Mouse (Mus musculus) forebrain, embryonic 14.5 days (tissue): Measurements from ENCODE around the gene Cep170b. TPM values are rescaled to one million over a fixed set of nuclear protein-coding genes. Genes with fewer than 3 reads are reported as not detected.
A peak's percentile ranks its signal among the peaks of the same experiment; 100 is the strongest.

Source experiments
- microRNA-seq: library from miRNA; unstranded; fragments of <30 nt; microRNA quantifications from one replicate; pipeline ENCODE4, GENCODE M21; 2016
- polyA plus RNA-seq: library from polyadenylated mRNA; unstranded; fragments of >200 nt; fragmentation: Nextera tagmentation; extraction: Ambion mirVana; gene quantifications from 2 replicates; pipeline ENCODE4 v1.2.1, GENCODE M21; 2014

Cep170b gene
- polyA plus RNA-seq, 1 experiment from 2014 or later: 10.3 TPM

Small RNAs within 50 kb of the gene (microRNA-seq; reads per million reads assigned to microRNA genes)
- 1.5 reads per million, percentile 5 among the genes with 10 or more reads in this experiment for gene Mir6940

Other genes starting within 250 kb of the Cep170b start
- gene A530016L24Rik, start 231.0 kb upstream of the Cep170b start, polyA plus RNA-seq: 0.09 and 0.12 TPM in 2 replicates
- gene Tmem179, start 203.7 kb upstream of the Cep170b start, polyA plus RNA-seq: 40.0 and 49.0 TPM in 2 replicates
- 2.6 and 2.9 TPM in 2 replicates for gene Inf2, start 131.7 kb upstream of the Cep170b start, polyA plus RNA-seq
- 2.0 and 2.1 TPM in 2 replicates for gene Adssl1, start 100.4 kb upstream of the Cep170b start, polyA plus RNA-seq
- 94.1 and 155 TPM in 2 replicates for gene Siva1, start 75.8 kb upstream of the Cep170b start, polyA plus RNA-seq
- gene Akt1, start 45.6 kb upstream of the Cep170b start, polyA plus RNA-seq: 61.7 and 65.4 TPM in 2 replicates
- gene Zbtb42, start 41.6 kb upstream of the Cep170b start, polyA plus RNA-seq: 1.0 and 1.8 TPM in 2 replicates
- gene Pld4, start 40.2 kb downstream of the Cep170b start, polyA plus RNA-seq: 5.9 and 7.0 TPM in 2 replicates
- 0.29 and 0.51 TPM in 2 replicates for gene Ahnak2, start 82.2 kb downstream of the Cep170b start, polyA plus RNA-seq
- gene Clba1, start 88.5 kb downstream of the Cep170b start, polyA plus RNA-seq: 17.0 and 19.4 TPM in 2 replicates
- gene Cdca4, start 109.0 kb downstream of the Cep170b start, polyA plus RNA-seq: 101 and 112 TPM in 2 replicates
- gene Gpr132, start 147.8 kb downstream of the Cep170b start, polyA plus RNA-seq: not detected in 2 replicates
- 5.3 and 7.5 TPM in 2 replicates for gene Jag2, start 209.3 kb downstream of the Cep170b start, polyA plus RNA-seq
- gene Nudt14, start 221.7 kb downstream of the Cep170b start, polyA plus RNA-seq: 62.8 and 75.9 TPM in 2 replicates